In genomic region chr11:4482641-4483040, GRCm38 (mm10) we compare ENCODE assay signal across 22 mouse cellular contexts. TPM values are rescaled to one million over a fixed set of nuclear protein-coding genes. Genes with fewer than 3 reads are reported as not detected.
"Had no signal": no experiment of that assay in that cellular context is flagged by ENCODE, and none has a peak within 500 bp of the region (broad histone marks: within the 10 kb centered on the region; RNA-seq: fewer than 3 reads in every experiment).

No protein-coding gene starts in this region.

- H3K4me1 ChIP-seq: limb, embryonic 12.5 days had no signal

- H3K9ac ChIP-seq: hindbrain, embryonic 14.5 days; limb, embryonic 12.5 days; limb, embryonic 15.5 days; liver, embryonic 15.5 days; stomach, embryonic 15.5 days had no signal

- H3K27me3 ChIP-seq: limb, embryonic 12.5 days; limb, embryonic 15.5 days; liver, embryonic 15.5 days; stomach, embryonic 15.5 days had no signal

- H3K4me2 ChIP-seq: hindbrain, embryonic 14.5 days; limb, embryonic 12.5 days; limb, embryonic 15.5 days; liver, embryonic 11.5 days; liver, embryonic 15.5 days; midbrain, embryonic 11.5 days; stomach, embryonic 15.5 days had no signal

- DNase-seq: left cerebral cortex, postnatal 4 days; lung, adult 2 months; lung, postnatal 14 days; lung, postnatal 4 days; midbrain, embryonic 14.5 days; right cerebral cortex, adult 18-20 months; right cerebral cortex, postnatal 14 days; spleen, adult 18-20 months; thymus, adult 18-20 months; thymus, postnatal 36 days had no signal

- ATAC-seq: intestine, embryonic 16.5 days had no signal

- H3K27ac ChIP-seq: hindbrain, embryonic 14.5 days; limb, embryonic 12.5 days; limb, embryonic 15.5 days; liver, embryonic 15.5 days; stomach, embryonic 15.5 days had no signal

- H3K4me3 ChIP-seq: limb, embryonic 12.5 days; limb, embryonic 15.5 days; liver, embryonic 15.5 days; stomach, embryonic 15.5 days had no signal

- H3K9me3 ChIP-seq: limb, embryonic 12.5 days; limb, embryonic 15.5 days; liver, embryonic 15.5 days; stomach, embryonic 15.5 days had no signal

RNA-seq across cellular contexts. Expression of gene Hormad2, which starts 41.7 kb away (rescaled TPM):
- total RNA-seq: layer of hippocampus, postnatal 10 days; left cerebral cortex, postnatal 14 days; left cerebral cortex, postnatal 4 days; midbrain, postnatal 0 days had no signal
- polyA plus RNA-seq: neural tube, embryonic 14.5 days had no signal
